Mouse (Mus musculus) spleen, adult 2 months (tissue): ENCODE results near the gene Cox20. TPM values are rescaled to one million over a fixed set of nuclear protein-coding genes. Genes with fewer than 3 reads are reported as not detected.
"Not testable (repeated sequence)": the region's sequence is repeated elsewhere in the genome, so short reads cannot be mapped to it uniquely, and the experiment has no call there.

ENCODE experiments used
- DNase-seq, 2 experiments: peaks; one replicate each; pipeline versions ENCODE4 v3.0.0 to v3.0.0-alpha.2; 2012 to 2021; ENCODE audit warnings: low spot score in 2 of 2, low read depth in 1 of 2
- H3K27ac ChIP-seq: fragments of 200-500 bp; 2 replicates; pipeline ENCODE4 v1.5.1; 2012; ENCODE audit warnings: low read length, inconsistent platforms; ENCODE audit not compliant: insufficient read depth
- H3K27me3 ChIP-seq: fragments of 200-500 bp; 2 replicates; pipeline ENCODE4 v1.6.1; 2012; ENCODE audit warnings: mild to moderate bottlenecking, moderate library complexity, low read length, inconsistent platforms; ENCODE audit not compliant: control insufficient read depth, insufficient read depth
- H3K36me3 ChIP-seq: fragments of 200-500 bp; 2 replicates; pipeline ENCODE4 v1.6.1; 2012; ENCODE audit warnings: mild to moderate bottlenecking, low read length, inconsistent platforms; ENCODE audit not compliant: control insufficient read depth, insufficient read depth
- H3K4me1 ChIP-seq: fragments of 200-500 bp; 2 replicates; pipeline ENCODE4 v1.6.1; 2011; ENCODE audit warnings: inconsistent platforms; ENCODE audit not compliant: control insufficient read depth, insufficient read depth, insufficient read length
- H3K4me3 ChIP-seq: fragments of 200-500 bp; 2 replicates; pipeline ENCODE4 v1.5.1; 2011; ENCODE audit warnings: mild to moderate bottlenecking, inconsistent platforms; ENCODE audit not compliant: insufficient read depth, insufficient read length; ENCODE audit errors: extremely low read depth
- CTCF ChIP-seq: fragments of 200-500 bp; IDR thresholded peaks from 2 replicates; pipeline ENCODE4 v1.5.1; 2011; ENCODE audit warnings: mild to moderate bottlenecking, inconsistent platforms; ENCODE audit not compliant: insufficient read depth, insufficient read length, insufficient replicate concordance; ENCODE audit errors: extremely low read depth
- POLR2A ChIP-seq: fragments of 200-500 bp; IDR thresholded peaks from 2 replicates; pipeline ENCODE4 v1.6.1; 2011; ENCODE audit warnings: low read depth, low read length, inconsistent platforms
- WGBS: fragments of 180-500 bp; shearing (Covaris S2); methylation state at CpG from one replicate; pipeline ENCODE4 v1.1.7; 2018; 5-methylcytosine and 5-hydroxymethylcytosine counted together
- polyA plus RNA-seq: library from polyadenylated mRNA; depleted of rRNA; stranded (reverse); fragments of >200 nt; gene quantifications from 2 replicates; pipeline ENCODE4 v1.2.3, GENCODE M21; 2012; rRNA removed

Cox20 gene
- 3.7 and 4.2 TPM in 2 replicates for polyA plus RNA-seq

- under 1% methylated on average over 83 of the region's 83 CpGs for WGBS
- peaks cover 18% of the 10 kb centered on the region for H3K36me3 ChIP-seq
- no peaks in the 10 kb centered on the region for H3K27me3 ChIP-seq
- TF ChIP-seq CTCF (no peak), POLR2A (peak; percentile 92)
- peaks cover 5% of the 10 kb centered on the region for H3K4me1 ChIP-seq
- H3K4me3 ChIP-seq: peak within 1 kb of the TSS; percentile 98
- peak; percentile 94 to 96 for DNase-seq
- H3K27ac ChIP-seq: peak within 1 kb of the TSS; percentile 100
Observed at GRCm38 (mm10) chr1:178318389-178319184, at the start of gene Cox20. TSS of gene Cox20 (plus strand) at chr1:178319130.

GRCm38 (mm10) chr1:178270635-178271034 is 48.3 kb upstream of the Cox20 start:
- no peak for TF ChIP-seq CTCF
- TF ChIP-seq POLR2A: no peak
- Histone ChIP-seq H3K27ac (no peak overlapping the region), H3K4me1 (no peaks in the 10 kb centered on the region), H3K36me3 (no peaks in the 10 kb centered on the region), H3K4me3 (no peak overlapping the region), H3K27me3 (no peaks in the 10 kb centered on the region; the same call in 1 of the 2 replicates)
- 91% methylated on average over 6 of the region's 6 CpGs for WGBS
- DNase-seq: no peak

GRCm38 (mm10) chr1:178275174-178275730 is 43.7 kb upstream of the Cox20 start:
- H3K36me3 ChIP-seq: no peaks in the 10 kb centered on the region
- no peak overlapping the region for H3K27ac ChIP-seq
- DNase-seq: no peak
- TF ChIP-seq POLR2A (no peak), CTCF (no peak)
- H3K27me3 ChIP-seq: peaks cover 5% of the 10 kb centered on the region
- H3K4me3 ChIP-seq: no peak overlapping the region
- WGBS: 66% methylated on average over 9 of the region's 9 CpGs
- peaks cover 6% of the 10 kb centered on the region for H3K4me1 ChIP-seq

GRCm38 (mm10) chr1:178275738-178276053 is 43.2 kb upstream of the Cox20 start:
- peaks cover 5% of the 10 kb centered on the region for H3K27me3 ChIP-seq
- no peak for DNase-seq
- 15% methylated on average over 11 of the region's 11 CpGs for WGBS
- no peak overlapping the region for H3K4me3 ChIP-seq
- TF ChIP-seq CTCF (no peak), POLR2A (no peak)
- H3K36me3 ChIP-seq: no peaks in the 10 kb centered on the region
- peaks cover 6% of the 10 kb centered on the region for H3K4me1 ChIP-seq
- no peak overlapping the region for H3K27ac ChIP-seq

GRCm38 (mm10) chr1:178276054-178276911 is 42.6 kb upstream of the Cox20 start:
- Histone ChIP-seq H3K4me3 (peak overlapping the region; percentile 30; the same call in 1 of the 2 replicates), H3K4me1 (peaks cover 6% of the 10 kb centered on the region), H3K36me3 (no peaks in the 10 kb centered on the region), H3K27ac (no peak overlapping the region), H3K27me3 (peaks cover 5% of the 10 kb centered on the region)
- no peak for DNase-seq
- 2% methylated on average over 86 of the region's 87 CpGs for WGBS
- TF ChIP-seq CTCF: no peak
- no peak for TF ChIP-seq POLR2A

GRCm38 (mm10) chr1:178283314-178283713 is 35.6 kb upstream of the Cox20 start:
- H3K27ac ChIP-seq, H3K4me3 ChIP-seq, H3K4me1 ChIP-seq, H3K36me3 ChIP-seq, H3K27me3 ChIP-seq, DNase-seq: not testable (repeated sequence)
- 94% methylated on average over 3 of the region's 3 CpGs for WGBS
